Mouse (Mus musculus): ENCODE measurements around the gene Smim15.
A peak's percentile ranks its signal among the peaks of the same experiment; 100 is the strongest.

The Smim15 gene

DNA sequence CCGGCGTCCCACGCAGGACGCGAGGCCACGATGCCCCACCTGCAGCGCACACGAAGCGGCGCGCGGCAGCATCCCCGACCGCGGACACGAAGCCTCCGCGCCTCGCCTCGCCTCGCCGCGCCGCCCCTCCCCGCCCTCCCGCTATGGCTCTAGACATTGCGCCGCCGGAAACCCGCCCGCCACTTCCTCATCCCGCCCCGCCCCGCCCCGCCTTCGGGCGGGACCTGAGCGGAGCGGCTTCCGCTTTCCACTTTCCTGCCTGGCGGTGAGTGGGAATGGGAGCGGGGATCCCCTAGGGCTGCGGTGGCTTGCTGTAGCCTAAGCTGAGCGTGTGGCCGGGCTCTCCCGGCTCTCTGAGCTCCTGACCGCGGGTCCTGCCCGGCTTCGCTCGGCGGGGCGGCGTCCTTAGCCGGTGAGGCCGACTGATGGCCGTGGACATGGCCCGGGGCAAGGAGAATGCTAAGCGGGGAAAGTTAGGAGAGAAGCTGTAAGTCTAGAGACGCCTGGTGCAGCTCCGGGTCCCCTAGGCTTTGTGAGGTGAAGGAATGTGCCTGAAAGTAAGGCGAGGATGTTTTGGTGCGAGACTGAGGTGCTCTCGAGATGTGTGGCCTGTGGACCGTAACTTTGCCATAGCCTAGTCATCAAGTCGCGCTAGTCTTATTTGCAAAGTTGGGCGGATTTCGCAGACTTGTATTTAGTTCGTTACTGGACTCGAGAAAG is at the start of gene Smim15:
Gene Smim15, plus strand, starts transcription at position 225 of the 720 bp plus-strand sequence.
- peak; percentile 91 for DNase-seq (ENCODE audit: low spot score)

DNA sequence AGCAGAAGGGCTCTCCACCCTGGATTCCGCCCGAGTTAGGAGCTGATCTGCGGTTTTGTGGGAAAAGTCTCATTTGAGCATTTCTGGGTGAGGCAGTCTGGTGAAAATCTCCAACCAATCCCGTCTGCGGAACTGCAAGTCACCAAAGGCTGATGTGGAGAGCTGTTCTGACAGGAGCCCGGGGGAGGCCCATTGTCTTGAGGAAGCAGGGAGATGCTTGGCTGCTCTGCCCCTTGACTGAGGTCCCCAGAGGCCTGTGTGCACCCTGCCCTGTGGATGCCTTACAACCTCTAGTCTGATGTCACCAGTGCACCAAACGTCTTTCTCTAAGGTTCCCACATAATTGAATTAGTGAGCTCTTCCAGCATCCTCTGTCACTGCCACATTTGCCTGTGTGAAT is 49.0 kb upstream of the Smim15 start:
- no peak for DNase-seq (ENCODE audit: low spot score)

DNA sequence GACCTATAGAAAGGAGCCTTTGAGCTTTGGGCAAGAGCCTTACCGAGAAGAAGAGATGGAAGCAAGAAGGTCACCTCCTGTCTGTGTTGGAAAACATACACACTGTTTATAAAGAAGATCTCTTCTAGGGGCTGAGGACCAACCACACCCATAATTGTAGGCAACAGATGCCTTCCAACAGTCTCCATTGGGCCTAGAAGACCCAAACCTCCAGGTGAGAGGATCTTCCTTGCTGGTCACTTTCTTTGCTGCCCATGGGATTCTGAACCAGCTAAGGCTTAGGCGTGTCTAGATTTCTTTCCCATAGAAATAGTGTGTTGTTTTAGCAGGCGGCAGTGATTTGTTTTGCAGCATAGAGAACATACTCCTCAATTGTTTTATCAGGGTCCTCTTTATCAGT is 47.9 kb upstream of the Smim15 start:
- no peak for DNase-seq (ENCODE audit: low spot score)

DNA sequence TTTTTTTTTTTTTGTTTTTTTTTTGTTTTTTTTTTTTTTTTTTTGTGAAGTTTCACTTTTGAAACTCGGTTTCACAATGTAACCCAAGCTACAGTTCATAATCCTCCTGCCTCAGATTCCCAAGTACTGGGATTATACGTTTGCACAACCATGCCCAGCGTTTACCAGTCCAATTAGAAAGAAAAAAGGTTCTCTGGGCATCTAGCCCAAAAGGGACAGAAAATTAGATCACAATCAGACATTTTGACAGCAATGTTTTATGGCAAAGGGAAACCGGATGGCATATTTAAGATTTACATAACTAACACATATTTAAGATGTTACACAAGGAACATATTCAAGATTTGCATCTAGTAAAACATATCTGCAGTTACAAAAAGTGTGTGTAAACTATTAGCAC is 36.4 kb upstream of the Smim15 start:
- no peak for DNase-seq (ENCODE audit: low spot score)

DNA sequence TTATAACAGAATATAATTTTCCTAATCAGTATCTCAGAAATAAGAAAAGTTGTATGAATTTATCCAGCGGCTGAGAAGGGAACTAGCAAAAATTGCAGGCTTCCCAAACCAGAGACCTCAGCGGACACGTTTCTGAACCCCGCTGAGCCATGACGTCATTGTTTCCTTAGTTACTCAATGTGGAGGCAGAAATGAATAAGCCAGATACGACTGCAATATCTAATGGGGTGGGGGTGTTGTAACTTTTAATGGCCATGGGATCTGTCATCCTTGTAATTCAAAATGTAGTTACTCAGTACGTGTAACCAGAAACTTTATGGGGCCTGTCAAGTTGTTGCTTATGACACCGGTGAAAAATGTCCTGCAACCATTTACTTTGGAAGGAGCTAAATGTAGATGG is 31.1 kb upstream of the Smim15 start:
- no peak for DNase-seq (ENCODE audit: low spot score)

DNA sequence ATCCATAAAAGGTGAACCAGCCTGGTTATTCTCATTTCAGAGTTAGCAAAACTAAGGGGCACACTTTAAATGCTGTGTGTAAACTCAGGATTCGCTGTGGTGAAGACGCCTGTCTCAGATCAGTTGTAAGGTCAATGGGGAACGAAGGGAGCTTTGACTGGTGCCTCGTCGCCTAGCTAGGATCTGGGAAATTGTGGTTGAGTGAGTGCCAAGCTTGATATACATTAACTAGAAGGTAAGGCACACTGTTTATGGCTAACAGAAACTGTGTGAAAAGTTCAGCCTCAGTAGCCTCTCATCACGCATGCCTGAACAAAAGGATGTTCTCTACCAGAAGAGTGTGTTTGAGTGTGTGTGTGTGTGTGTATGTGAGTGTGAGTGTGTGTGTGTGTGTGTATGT is 30.4 kb upstream of the Smim15 start:
- no peak for DNase-seq (ENCODE audit: low spot score)

DNA sequence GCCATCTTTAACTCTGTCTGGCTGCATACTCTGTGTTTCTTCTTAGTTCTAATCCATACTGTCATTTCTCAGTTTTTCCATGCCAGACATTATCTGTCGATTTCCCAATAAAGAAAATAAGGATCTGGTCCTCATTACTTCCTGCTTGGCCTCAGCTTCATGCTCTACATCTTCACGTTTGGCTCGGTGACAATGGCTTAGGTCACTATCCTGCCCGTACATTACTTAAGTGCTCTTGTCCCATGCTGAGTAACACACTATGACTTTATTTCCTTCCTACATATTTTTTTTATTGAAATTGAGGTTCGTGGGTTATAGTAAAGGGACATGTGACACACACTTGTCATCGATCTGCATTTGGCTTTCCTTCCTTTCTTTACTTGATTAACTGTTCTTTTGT is 29.1 kb upstream of the Smim15 start:
- DNase-seq (ENCODE audit: low spot score) = no peak

DNA sequence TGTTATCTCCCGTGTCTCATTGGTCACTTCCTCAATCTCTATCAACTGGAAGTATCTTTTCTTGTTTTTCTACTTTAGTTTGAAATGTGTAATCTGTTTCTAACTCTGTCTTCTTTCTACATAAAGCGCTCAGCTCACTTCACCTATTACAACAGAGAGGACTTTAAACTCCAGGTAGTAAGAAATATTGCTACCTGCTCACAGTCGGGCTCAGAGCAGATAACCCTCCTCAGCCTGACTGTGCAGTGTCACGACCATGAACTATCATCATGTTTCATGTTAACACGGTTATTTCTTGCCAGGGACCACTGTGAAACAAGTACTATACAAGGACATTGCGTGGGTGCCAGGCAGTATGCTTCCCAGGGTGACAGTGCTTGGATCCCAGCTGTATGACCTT is 26.9 kb upstream of the Smim15 start:
- DNase-seq (ENCODE audit: low spot score) = no peak

DNA sequence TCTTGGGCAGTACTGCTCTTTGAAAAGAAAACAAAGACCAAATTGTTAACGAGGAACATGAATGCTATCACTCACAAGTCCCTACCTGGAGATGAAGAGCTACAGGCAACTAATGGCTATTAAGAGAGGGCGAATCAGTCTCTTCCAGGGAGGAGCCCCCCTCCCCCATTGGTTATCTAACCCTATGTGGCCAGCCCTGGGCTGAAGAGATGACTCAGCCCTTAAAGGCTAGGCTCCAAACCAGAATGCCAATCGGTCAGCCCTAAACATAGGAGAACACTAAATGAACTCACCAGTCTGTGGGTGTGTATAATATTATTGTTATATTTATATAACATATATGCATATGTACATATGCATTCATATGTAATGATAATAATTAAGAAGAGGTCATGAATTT is 18.4 kb upstream of the Smim15 start:
- no peak for DNase-seq (ENCODE audit: low spot score)

DNA sequence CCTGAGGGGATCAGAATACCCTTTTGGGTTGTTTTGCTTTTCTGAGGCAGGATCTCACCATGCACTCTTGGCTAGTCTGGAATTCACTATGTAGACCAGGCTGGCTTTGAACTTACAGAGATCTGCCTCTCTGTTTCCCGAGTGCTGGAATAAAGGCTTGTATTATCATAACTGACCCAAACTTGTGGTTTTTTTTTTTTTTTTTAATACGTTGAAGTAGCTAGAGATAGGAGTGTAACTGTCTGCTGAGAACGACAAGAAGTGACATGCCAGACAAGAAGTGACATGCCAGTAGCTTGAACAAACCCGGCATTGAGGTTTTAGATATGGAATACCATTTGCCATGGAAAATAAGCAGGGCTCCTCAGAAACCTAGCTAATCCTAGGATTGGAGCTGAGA is 11.5 kb upstream of the Smim15 start:
- DNase-seq (ENCODE audit: low spot score) = no peak

DNA sequence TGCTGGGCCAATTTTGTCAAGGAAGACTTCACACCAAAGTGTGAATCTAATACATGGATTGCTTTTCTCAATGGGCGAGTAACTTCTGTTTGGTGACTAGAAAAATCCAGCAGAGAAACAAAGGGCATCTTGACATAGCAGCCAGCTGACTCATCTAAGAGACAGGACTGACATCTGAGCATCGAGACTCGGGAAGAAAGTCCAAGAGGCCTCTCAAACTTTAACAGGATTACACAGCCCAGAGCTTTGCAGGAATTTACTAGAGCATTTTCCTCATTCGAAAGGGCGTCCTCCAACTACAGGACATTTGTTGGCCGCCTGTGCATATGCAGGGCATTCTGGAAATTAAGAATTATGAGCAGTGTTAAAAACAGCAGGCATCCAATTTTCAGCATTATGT is 4.9 kb upstream of the Smim15 start:
- no peak for DNase-seq (ENCODE audit: low spot score)

DNA sequence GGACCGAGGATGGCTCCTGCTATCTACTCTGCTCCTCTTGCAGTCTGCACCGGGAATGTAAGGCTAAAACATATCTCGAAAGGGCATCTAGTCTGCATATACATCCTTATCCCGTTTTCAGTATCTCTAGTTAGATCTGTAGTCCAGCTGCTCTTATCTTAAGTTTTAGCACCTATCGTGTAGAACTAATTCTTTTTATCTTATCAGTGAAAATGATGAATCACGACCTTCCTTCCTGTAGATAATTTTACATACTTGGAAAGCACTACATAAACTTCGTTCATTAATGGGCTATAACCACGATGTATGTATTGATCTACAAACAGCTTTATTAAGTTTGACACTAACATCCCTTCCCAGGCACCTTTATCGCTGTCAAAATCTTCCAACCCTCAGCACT is 4.3 kb upstream of the Smim15 start:
- DNase-seq (ENCODE audit: low spot score) = no peak

DNA sequence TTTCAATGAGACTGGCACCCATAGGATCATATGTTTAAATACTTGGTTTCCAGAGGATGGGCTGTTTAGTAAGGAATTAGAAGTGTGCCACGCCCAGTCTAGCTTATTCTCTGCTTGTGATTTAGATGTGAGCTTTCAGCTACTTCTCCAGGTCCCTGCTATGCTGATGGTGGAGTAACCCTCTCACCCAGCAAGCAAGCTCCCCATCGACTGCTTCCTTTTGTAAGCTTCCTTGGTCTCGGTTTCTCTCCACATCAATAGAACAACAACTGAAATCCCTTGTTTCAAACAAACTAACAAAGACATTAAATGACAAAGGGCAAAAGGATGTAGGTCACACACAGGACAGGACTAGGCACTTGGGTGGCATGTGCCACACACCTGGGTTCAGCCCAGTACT is 3.8 kb upstream of the Smim15 start:
- DNase-seq (ENCODE audit: low spot score) = no peak

DNA sequence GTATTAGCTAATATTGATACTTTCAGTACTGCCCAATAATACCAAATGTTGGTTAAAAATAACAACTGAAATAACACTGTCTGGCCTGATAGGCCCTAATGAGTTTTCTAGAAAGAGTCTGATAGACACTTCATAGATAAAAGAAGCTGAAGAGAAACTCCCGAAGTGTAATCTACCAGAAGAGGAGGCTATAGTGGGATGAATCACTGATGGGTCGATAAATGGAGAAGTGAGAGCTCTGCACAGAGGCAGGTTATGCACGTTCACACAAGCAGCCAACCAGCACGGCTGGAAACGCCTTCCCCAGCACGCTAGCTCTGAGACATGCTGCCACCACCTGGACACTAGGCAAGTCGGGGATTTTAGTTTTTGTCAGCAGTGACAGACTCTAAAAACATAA is 2.9 kb upstream of the Smim15 start:
- DNase-seq (ENCODE audit: low spot score) = peak; percentile 64

DNA sequence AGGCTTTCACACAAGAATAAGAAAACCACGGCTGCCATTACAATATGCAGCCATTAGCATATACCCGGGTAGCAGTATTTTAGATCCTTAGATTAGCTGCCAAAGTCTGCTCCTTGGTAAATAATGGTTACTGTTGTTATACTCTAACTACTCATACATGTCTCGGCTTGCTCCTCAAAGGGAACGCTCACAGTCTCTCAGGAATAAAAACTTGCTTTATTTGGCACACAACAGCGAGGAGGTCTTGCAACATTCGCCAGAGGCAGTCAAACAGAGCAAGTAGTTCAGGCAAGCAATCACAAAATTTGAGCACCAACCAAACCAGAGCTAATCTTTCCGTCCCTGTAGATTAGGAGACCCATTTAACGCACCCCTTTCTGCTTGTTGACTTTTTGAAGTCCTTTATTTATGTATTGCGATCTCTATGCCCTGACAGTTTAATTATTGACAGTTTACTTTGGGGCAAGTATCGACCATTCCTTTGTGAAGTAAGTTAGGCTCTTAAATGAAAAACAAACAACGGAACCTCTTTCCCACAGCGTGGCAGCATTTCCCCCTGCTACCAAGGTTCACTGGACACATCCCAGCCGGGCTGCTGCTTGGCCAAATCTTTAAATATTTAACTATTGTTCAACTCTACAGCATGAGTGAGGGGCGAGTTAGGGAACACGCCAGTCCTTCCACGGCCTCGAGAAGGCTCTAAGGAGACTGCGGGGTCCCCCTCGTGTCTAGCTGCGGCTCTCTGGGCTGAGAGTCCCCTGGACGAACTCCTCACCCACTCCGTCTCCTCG is 620 bp upstream of the Smim15 start:
- no peak for DNase-seq (ENCODE audit: low spot score)

DNA sequence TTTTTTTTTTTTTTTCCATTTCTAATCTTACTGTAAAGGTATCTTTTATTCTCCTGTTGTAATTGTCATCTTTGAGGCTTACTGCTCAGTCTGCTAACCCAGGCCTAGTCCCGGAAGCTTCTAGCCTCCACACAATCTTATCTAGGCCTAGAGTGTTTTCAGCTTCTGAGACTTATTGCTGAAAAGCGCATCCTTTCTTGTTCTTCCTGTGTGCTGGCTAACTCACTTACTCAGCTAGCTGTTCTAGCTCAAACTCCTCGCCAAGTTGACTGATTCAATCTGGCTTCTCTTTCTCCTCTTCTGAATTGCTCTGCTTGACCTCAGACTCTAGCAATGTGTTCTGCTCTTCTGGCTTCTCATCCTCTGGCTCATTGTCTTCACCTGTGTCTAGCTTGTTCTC is 1.4 kb downstream of the Smim15 start:
- DNase-seq (ENCODE audit: low spot score) = no peak

DNA sequence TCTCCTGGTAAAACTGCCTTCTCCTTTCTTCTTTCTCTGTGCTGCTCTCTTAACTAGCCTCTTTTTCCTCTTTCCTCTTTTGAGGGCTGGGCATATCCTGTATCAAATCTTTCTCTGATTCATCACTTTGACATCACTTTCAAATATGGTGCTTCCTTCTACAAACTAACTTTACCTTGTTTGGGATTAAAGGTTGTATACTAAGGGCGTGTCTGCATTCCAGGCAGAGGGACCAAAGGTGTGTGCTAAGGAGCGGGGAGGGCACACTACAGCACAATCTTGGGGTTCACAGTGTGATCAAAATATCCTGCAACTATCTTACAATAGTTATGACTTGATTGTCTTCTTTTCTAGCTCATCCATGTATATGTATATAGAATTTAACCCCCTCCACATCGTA is 1.8 kb downstream of the Smim15 start:
- DNase-seq (ENCODE audit: low spot score) = no peak

DNA sequence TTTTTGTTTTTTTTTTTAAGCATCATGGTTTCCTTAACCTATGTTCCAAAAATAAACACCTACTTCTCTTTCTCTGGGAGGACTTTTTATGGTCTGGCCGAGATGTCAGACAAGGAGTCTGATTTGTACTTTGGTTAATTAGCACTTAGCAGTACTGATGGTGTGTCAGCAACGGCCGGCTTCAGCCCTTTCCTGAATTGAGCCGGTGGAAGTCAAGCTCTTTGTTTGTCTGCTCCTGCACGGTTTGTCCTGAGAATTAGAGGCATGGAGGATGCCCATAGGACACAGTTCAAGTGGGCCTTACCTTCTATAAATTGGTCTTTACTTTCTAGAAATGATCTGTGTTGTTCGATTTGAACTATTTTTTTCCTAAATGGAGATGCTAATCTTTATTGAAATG is 2.6 kb downstream of the Smim15 start:
- DNase-seq (ENCODE audit: low spot score) = no peak

DNA sequence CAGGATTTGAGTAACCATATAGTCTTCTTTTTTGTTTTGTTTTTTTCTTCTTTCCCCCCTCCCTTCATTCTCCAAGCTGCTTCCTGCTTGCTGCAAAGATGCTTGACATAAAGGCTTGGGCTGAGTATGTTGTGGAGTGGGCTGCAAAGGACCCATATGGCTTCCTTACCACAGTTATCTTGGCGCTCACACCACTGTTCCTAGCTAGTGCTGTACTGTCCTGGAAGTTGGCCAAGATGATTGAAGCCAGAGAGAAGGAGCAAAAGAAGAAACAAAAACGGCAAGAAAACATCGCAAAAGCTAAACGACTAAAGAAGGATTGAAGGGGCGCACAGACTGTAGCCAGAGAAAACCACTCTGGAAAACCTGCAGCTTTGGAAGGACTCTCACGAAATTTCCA is 3.1 kb downstream of the Smim15 start:
- no peak for DNase-seq (ENCODE audit: low spot score)

DNA sequence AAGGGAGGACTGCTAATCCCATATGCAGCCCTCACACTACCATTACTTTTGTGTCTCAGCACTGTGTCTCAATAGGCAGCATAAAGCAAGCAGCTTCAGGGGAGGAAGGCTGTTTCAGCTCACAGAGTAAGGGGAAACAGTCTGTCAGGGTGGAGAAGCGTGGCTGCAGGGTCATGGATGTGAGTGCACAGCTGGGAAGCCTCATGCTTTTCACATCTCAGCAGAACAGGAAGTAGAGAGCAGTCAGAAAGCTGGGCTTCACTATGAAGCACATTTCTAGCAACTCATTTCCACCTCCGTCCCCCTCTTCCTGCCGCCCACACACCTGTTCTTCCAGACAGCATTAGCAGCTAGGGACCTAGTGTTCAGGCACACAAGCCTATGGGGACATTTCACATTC is 12.7 kb downstream of the Smim15 start:
- DNase-seq (ENCODE audit: low spot score) = no peak

DNA sequence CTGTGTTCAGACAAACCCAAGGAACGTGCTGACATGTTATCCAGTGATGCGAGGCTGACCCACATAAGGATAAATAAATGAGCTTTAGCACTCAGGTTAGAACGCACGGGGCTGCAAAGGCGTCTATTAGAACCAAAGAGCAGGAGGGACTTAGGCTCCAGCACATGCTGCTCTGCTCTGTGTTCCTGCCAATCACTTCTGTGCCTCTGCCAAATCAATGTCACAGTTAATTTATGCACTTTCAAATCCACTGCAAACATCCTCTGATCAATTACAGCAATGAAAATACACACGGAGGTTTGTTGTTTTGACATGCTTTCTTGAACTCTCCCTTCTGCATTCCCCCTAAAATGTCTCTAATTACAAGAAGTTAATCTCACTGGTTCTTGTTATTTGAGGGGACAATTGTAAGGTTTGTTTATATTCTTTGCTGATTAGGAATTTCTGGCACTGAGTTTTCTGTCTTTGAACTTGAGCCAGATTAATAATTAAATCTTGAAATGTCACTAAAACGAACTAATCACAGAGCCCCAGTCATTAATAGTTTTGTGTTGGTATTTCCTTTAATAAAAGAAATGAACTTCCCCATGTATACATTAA is 16.1 kb downstream of the Smim15 start:
- DNase-seq (ENCODE audit: low spot score) = no peak

DNA sequence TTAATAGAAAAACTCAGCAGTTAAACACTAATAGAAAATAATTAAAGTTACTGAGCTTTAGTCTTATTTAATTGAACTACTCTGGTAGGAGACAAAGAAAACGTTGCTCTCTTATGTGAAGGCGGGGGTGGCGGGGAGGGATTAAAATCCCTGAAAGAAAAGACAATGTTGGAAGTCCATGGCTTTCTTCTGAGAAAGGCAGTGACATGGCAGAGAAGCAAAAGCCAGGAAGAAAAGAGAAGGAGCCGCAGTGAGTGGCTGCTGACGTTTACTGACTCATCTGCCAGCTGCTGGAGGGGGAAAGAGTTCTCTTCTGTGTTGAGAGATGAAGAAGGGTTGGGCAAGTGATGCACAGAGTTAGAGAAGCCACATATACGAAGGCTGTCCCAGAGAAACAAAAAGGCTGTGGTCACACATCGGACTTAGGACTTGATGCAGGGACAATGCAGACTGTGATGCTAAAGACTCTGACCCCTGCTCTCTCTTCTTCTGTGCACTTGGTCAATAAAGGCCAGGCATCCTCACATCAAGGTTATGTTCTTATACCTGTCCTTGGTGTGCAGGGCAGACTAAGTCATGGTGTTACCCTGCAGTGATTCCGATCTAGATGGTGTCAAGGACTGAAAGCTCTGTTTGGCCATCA is 16.8 kb downstream of the Smim15 start:
- DNase-seq (ENCODE audit: low spot score) = no peak

DNA sequence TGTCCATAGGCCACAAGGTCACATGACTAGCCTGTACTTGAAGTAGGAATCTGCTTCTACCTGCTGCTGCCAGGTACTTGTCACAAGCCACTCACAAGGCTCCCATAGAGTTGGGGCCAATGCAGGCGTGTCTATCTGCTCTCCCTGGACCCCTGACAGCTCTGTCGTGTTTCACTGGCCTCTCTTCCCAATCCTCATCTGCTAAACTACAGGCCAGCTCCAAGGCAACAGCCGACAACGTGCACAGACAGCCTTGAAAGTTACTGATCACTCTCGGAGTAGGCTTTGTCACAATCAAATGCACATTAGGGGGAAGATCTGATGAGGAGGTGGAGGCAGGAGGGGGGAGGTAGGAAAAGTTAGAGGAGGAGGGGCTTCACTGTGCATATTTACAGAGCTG is 18.7 kb downstream of the Smim15 start:
- no peak for DNase-seq (ENCODE audit: low spot score)

Data from testis, postnatal 10 days (tissue).